Mouse (Mus musculus): ENCODE results near the gene Olfr963.
"Not testable (repeated sequence)": the region's sequence is repeated elsewhere in the genome, so short reads cannot be mapped to it uniquely, and the experiment has no call there.

The Olfr963 gene

GRCm38 (mm10) chr9:39666905-39667304 is at the start of gene Olfr963:
Gene Olfr963, plus strand, starts transcription at chr9:39667205.
- DNase-seq (ENCODE audit: low read depth, low spot score) = no peak

GRCm38 (mm10) chr9:39621073-39621472 is 45.9 kb upstream of the Olfr963 start, which contains the start of gene Olfr960:
Gene Olfr960, plus strand, starts transcription at chr9:39621373.
- DNase-seq (ENCODE audit: low read depth, low spot score) = no peak

- DNase-seq (ENCODE audit: low read depth, low spot score) = no peak
Measured at GRCm38 (mm10) chr9:39623783-39624182, 43.2 kb upstream of the Olfr963 start.

GRCm38 (mm10) chr9:39624711-39625110 is 42.3 kb upstream of the Olfr963 start:
- DNase-seq (ENCODE audit: low read depth, low spot score) = no peak

GRCm38 (mm10) chr9:39629069-39629468 is 37.9 kb upstream of the Olfr963 start:
- DNase-seq (ENCODE audit: low read depth, low spot score) = no peak

- DNase-seq (ENCODE audit: low read depth, low spot score) = no peak
Measured at GRCm38 (mm10) chr9:39633913-39634594, 33.0 kb upstream of the Olfr963 start.

GRCm38 (mm10) chr9:39644785-39645184 is 22.2 kb upstream of the Olfr963 start, which contains the start of gene Olfr961:
Gene Olfr961, plus strand, starts transcription at chr9:39645085.
- no peak for DNase-seq (ENCODE audit: low read depth, low spot score)

- no peak for DNase-seq (ENCODE audit: low read depth, low spot score)
Measured at GRCm38 (mm10) chr9:39647382-39647781, 19.6 kb upstream of the Olfr963 start.

GRCm38 (mm10) chr9:39654756-39655396 is 12.1 kb upstream of the Olfr963 start:
- DNase-seq (ENCODE audit: low read depth, low spot score) = no peak

GRCm38 (mm10) chr9:39669723-39670122 is 2.7 kb downstream of the Olfr963 start:
- no peak for DNase-seq (ENCODE audit: low read depth, low spot score)

- no peak for DNase-seq (ENCODE audit: low read depth, low spot score)
Measured at GRCm38 (mm10) chr9:39674820-39675219, 7.8 kb downstream of the Olfr963 start.

- no peak for DNase-seq (ENCODE audit: low read depth, low spot score)
Measured at GRCm38 (mm10) chr9:39678557-39678956, 11.6 kb downstream of the Olfr963 start.

GRCm38 (mm10) chr9:39679280-39679679 is 12.3 kb downstream of the Olfr963 start:
- no peak for DNase-seq (ENCODE audit: low read depth, low spot score)

- not testable (repeated sequence) for DNase-seq (ENCODE audit: low read depth, low spot score)
Measured at GRCm38 (mm10) chr9:39701123-39701522, 34.1 kb downstream of the Olfr963 start.

GRCm38 (mm10) chr9:39707017-39707416 is 40.0 kb downstream of the Olfr963 start, which contains the start of gene Olfr149:
Gene Olfr149, minus strand, starts transcription at chr9:39707117.
- no peak for DNase-seq (ENCODE audit: low read depth, low spot score)

GRCm38 (mm10) chr9:39708958-39709357 is 42.0 kb downstream of the Olfr963 start:
- DNase-seq (ENCODE audit: low read depth, low spot score) = no peak

GRCm38 (mm10) chr9:39711053-39711452 is 44.0 kb downstream of the Olfr963 start, which contains the start of gene Olfr965:
Gene Olfr965, plus strand, starts transcription at chr9:39711353.
- no peak for DNase-seq (ENCODE audit: low read depth, low spot score)
